Mouse (Mus musculus) neutrophil, adult 65 days (primary cell): ENCODE measurements around the gene Pitpnm1. TPM values are rescaled to one million over a fixed set of nuclear protein-coding genes. Genes with fewer than 3 reads are reported as not detected.

Experiments used
- total RNA-seq: library from RNA; stranded (reverse); gene quantifications from 2 replicates; pipeline ENCODE4 v1.2.4, GENCODE M21; 2023

Gene Pitpnm1
- total RNA-seq: 207 and 345 TPM in 2 replicates

GRCm38 (mm10) chr19:4099837-4100717 is at the start of gene Pitpnm1:
Pitpnm1 (plus strand) TSS chr19:4099998.

DNA sequence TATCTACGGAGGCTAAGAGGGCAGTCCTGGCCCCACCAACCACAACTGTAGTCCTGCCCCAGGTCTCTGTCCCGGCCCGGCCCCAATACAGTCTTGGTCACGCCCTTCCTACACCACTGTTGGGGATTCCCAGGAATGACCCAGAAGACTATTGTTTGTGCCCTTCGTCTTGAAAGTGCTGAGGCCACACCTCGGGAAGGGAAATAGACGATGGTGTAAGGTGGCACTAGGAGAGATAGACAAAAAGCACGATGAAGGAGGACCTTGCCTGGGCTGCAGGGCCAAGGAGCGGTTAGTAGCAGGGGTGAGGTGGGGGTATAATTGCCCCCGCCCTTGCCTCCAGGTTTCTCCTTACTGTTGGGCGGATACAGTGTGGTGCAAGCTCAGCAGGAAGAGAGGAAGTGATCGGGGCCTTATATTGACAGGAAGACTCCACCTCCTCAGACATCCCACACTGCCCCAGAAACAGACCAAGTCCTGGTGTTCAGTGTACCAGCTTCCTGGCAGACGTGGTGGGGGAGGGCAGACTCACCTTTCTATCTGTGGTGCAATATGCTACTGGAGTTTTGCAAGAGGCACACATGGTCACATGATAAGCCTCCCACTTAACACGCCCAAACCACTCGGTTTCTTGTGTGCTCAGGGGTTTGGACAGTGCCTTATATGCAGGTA is 40.6 kb upstream of the Pitpnm1 start, which contains the start of gene Gstp3:
TSS of gene Gstp3 (minus strand) at position 501 of the 672 bp plus-strand sequence.

DNA sequence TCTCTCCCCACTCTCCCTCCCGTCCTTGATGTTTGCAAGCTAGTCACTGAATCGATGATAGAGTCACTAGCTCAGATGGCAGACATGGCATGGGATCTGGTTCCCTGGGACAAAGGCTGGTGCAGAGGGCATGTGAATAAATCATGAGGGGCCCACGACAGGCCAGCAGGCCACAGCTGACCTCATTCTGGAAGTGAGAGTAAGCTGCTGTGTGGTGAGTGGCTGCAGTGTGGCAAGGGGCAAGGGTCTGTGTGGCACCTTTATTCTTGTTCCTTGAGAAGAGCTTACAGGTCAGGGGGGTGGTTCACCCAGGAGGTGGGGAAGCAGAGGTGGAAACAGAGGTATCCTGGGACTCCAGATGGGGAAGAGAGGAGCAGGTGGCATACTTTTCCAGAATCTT is 18.4 kb upstream of the Pitpnm1 start, which contains the start of gene Cabp2:
TSS of gene Cabp2 (plus strand) at position 185 of the 400 bp plus-strand sequence.

GRCm38 (mm10) chr19:4096642-4097440 is 3.0 kb upstream of the Pitpnm1 start, which contains the start of gene Cdk2ap2:
Cdk2ap2 (plus strand) TSS chr19:4097182.

DNA sequence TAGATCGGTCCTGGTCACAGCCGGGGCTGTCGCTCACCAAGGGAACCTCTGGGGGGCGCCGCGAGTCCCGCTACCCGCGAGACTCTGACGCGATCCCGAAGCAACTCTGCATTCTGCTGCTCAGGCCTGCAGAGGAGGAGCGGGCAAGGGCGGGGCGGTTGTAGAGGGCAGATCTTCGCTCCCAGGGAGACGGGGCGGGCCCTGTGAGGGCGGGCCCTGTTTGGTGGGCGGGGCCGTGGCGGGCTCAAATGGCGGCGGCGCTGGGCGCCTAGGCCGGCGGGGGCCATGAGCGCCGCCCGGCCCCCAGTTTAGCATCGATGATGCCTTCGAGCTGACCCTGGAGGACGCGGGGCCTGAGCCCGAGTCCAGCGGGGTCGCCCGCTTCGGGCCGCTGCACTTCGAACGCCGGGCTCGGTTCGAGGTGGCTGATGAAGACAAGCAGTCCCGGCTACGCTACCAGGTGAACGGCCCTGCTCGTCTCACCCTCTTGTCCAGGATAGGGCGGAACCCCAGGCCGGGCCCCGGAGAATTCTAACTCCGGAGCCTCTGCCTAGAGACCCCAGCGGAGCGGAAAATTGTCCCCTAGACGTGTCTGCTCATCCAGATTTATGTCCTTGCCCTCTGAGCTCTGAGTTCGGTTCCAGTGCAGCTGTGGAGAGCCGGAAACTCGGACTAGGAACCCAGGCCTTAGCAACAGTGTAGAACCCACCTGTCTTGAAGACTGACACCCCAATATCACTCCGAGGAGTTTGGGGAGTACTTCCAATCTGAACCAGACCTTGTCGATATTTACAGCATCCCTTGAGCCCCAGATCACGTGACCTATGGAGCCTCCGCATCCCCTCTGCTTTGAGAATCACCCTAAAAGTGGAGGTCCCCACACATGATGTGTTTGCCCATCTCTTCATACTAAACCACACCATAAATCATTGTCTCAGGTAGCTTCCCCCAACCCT is 26.2 kb downstream of the Pitpnm1 start, which contains the start of gene Aip:
TSS of gene Aip (minus strand) at position 118 of the 956 bp plus-strand sequence.

GRCm38 (mm10) chr19:4139446-4139845 is 39.6 kb downstream of the Pitpnm1 start, which contains the start of gene Gpr152:
Gpr152 (plus strand) TSS chr19:4139787.

GRCm38 (mm10) chr19:4143759-4144268 is 44.0 kb downstream of the Pitpnm1 start, which contains the start of gene Cabp4:
Cabp4 (minus strand) TSS chr19:4144033.

DNA sequence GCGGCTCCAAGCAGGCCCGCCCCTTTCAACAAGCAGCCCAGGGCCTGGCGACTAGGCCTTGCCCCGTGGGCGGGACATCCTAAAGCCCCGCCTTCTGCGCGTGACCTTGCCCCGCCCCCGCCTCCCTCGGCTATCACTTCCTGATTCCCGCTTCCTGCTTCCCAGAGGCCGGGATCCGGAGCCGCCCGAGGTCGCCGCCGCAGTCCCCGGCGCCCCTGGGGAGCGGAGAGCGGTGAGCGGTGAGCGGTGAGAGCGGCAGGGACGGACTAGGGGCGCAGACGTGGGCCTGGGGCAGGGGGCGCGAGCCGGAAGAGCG is 48.7 kb downstream of the Pitpnm1 start, which contains the start of gene Coro1b:
TSS of gene Coro1b (plus strand) at position 129 of the 316 bp plus-strand sequence.

DNA sequence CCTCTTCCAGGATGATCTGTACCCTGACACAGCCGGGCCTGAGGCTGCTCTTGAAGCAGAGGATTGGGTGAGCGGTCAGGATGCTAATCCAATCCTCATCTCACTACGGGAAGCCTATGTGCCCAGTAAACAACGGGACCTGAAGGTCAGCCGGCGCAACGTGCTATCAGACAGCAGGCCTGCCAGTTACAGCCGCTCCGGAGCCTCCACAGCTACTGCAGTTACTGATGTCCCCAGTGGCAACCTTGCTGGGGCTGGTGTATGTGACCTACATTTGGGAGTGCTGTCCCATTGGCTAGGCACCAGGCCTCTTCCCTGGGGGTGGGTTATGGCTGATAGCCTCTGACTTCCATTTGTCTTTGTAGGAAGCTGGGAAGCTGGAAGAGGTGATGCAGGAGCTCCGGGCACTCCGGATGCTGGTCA is 53.4 kb downstream of the Pitpnm1 start, which contains the start of gene Ptprcap:
TSS of gene Ptprcap (plus strand) at position 373 of the 423 bp plus-strand sequence.

GRCm38 (mm10) chr19:4162646-4163542 is 63.1 kb downstream of the Pitpnm1 start, which contains the start of gene Rps6kb2:
Rps6kb2 (minus strand) TSS chr19:4163354.

Other genes starting within 250 kb of the Pitpnm1 start
- 104 and 157 TPM in 2 replicates for gene Chka, start 248.2 kb upstream of the Pitpnm1 start, total RNA-seq
- 235 and 315 TPM in 2 replicates for gene Tcirg1, start 192.9 kb upstream of the Pitpnm1 start, total RNA-seq
- gene Ndufs8, start 187.2 kb upstream of the Pitpnm1 start, total RNA-seq: 44.6 and 47.3 TPM in 2 replicates
- 138 and 146 TPM in 2 replicates for gene Aldh3b1, start 170.2 kb upstream of the Pitpnm1 start, total RNA-seq
- gene Unc93b1, start 164.8 kb upstream of the Pitpnm1 start, total RNA-seq: 222 and 238 TPM in 2 replicates
- 12.3 and 13.0 TPM in 2 replicates for gene Aldh3b3, start 141.4 kb upstream of the Pitpnm1 start, total RNA-seq
- gene Aldh3b2, start 127.7 kb upstream of the Pitpnm1 start, total RNA-seq: 14.1 and 14.2 TPM in 2 replicates
- gene Acy3, start 113.4 kb upstream of the Pitpnm1 start, total RNA-seq: 0.41 and 0.82 TPM in 2 replicates
- gene Tbx10, start 107.2 kb upstream of the Pitpnm1 start, total RNA-seq: not detected in 2 replicates
- 4.5 and 5.4 TPM in 2 replicates for gene Nudt8, start 99.4 kb upstream of the Pitpnm1 start, total RNA-seq
- 0.59 and 0.79 TPM in 2 replicates for gene Gm49405, start 99.4 kb upstream of the Pitpnm1 start, total RNA-seq
- gene Doc2g, start 96.7 kb upstream of the Pitpnm1 start, total RNA-seq: 0.88 and 1.4 TPM in 2 replicates
- 40.2 and 72.5 TPM in 2 replicates for gene Ndufv1, start 87.2 kb upstream of the Pitpnm1 start, total RNA-seq
- gene Gstp1, start 62.0 kb upstream of the Pitpnm1 start, total RNA-seq: 38.4 and 47.3 TPM in 2 replicates
- gene Gstp2, start 54.0 kb upstream of the Pitpnm1 start, total RNA-seq: 12.5 and 18.8 TPM in 2 replicates
- gene Gstp3, start 40.4 kb upstream of the Pitpnm1 start, total RNA-seq: 4.0 and 6.2 TPM in 2 replicates
- not detected in 2 replicates for gene Cabp2, start 18.4 kb upstream of the Pitpnm1 start, total RNA-seq
- gene Cdk2ap2, start 2.8 kb upstream of the Pitpnm1 start, total RNA-seq: 295 and 307 TPM in 2 replicates
- gene Aip, start 25.9 kb downstream of the Pitpnm1 start, total RNA-seq: 85.4 and 90.4 TPM in 2 replicates
- gene Gpr152, start 39.8 kb downstream of the Pitpnm1 start, total RNA-seq: 0.09 and 0.13 TPM in 2 replicates
- 0.27 TPM in 1 of 2 replicates, not detected in the other for gene Cabp4, start 44.0 kb downstream of the Pitpnm1 start, total RNA-seq
- gene Coro1b, start 48.6 kb downstream of the Pitpnm1 start, total RNA-seq: 170 and 186 TPM in 2 replicates
- gene Ptprcap, start 53.6 kb downstream of the Pitpnm1 start, total RNA-seq: 6.2 and 13.3 TPM in 2 replicates
- 34.6 and 55.9 TPM in 2 replicates for gene Rps6kb2, start 63.4 kb downstream of the Pitpnm1 start, total RNA-seq
- gene Carns1, start 75.5 kb downstream of the Pitpnm1 start, total RNA-seq: 38.1 and 50.5 TPM in 2 replicates
- gene Tbc1d10c, start 91.3 kb downstream of the Pitpnm1 start, total RNA-seq: 151 and 157 TPM in 2 replicates
- gene Ppp1ca, start 92.1 kb downstream of the Pitpnm1 start, total RNA-seq: 354 and 408 TPM in 2 replicates
- 21.5 and 29.4 TPM in 2 replicates for gene Rad9a, start 101.7 kb downstream of the Pitpnm1 start, total RNA-seq
- 3.7 and 5.2 TPM in 2 replicates for gene Clcf1, start 114.2 kb downstream of the Pitpnm1 start, total RNA-seq
- not detected in 2 replicates for gene AC109138.7, start 114.4 kb downstream of the Pitpnm1 start, total RNA-seq
- gene Pold4, start 131.9 kb downstream of the Pitpnm1 start, total RNA-seq: 48.2 and 61.9 TPM in 2 replicates
- gene Ssh3, start 169.2 kb downstream of the Pitpnm1 start, total RNA-seq: 27.9 and 44.6 TPM in 2 replicates
- 43.5 and 55.6 TPM in 2 replicates for gene Ankrd13d, start 183.1 kb downstream of the Pitpnm1 start, total RNA-seq
- 421 and 572 TPM in 2 replicates for gene Grk2, start 206.2 kb downstream of the Pitpnm1 start, total RNA-seq